Mouse (Mus musculus) C2C12 (cell line): ENCODE data around the gene Fzd2. TPM values are rescaled to one million over a fixed set of nuclear protein-coding genes. Genes with fewer than 3 reads are reported as not detected.

Experiments used
- H3K27me3 ChIP-seq: one replicate; pipeline ENCODE4 v1.6.1; 2011; ENCODE audit not compliant: control insufficient read depth, insufficient read depth, insufficient read length
- H3K36me3 ChIP-seq: one replicate; pipeline ENCODE4 v1.6.1; 2011; ENCODE audit not compliant: control insufficient read depth, insufficient read depth
- H3K4me3 ChIP-seq: one replicate; pipeline ENCODE4 v1.5.1; 2011; ENCODE audit warnings: mild to moderate bottlenecking, control low read depth; ENCODE audit not compliant: poor library complexity, insufficient read depth, severe bottlenecking
- H3K79me2 ChIP-seq: one replicate; pipeline ENCODE4 v1.6.1; 2011; ENCODE audit not compliant: control insufficient read depth, insufficient read depth
- H3K79me3 ChIP-seq: one replicate; pipeline ENCODE4 v1.6.1; 2011; ENCODE audit warnings: low read depth, control low read depth
- H3ac ChIP-seq: one replicate; pipeline ENCODE3; 2011; ENCODE audit warnings: low read depth; ENCODE audit not compliant: control insufficient read depth, insufficient read length
- CEBPB ChIP-seq: IDR thresholded peaks from one replicate; pipeline ENCODE4 v1.6.1; 2011; ENCODE audit warnings: low read depth, mild to moderate bottlenecking, control low read depth, moderate library complexity
- CTCF ChIP-seq: IDR thresholded peaks from one replicate; pipeline ENCODE4 v1.5.1; 2011; ENCODE audit not compliant: control insufficient read depth, insufficient read depth, insufficient read length
- FOSL1 ChIP-seq: IDR thresholded peaks from one replicate; pipeline ENCODE4 v1.8.0; 2011; ENCODE audit warnings: mild to moderate bottlenecking, low read length; ENCODE audit not compliant: poor library complexity, insufficient read depth, severe bottlenecking
- MAX ChIP-seq: IDR thresholded peaks from one replicate; pipeline ENCODE4 v1.6.1; 2011; ENCODE audit warnings: mild to moderate bottlenecking, control low read depth
- MYOD1 ChIP-seq: IDR thresholded peaks from one replicate; pipeline ENCODE4 v1.6.1; 2011; ENCODE audit warnings: low read depth; ENCODE audit not compliant: control insufficient read depth, insufficient read length
- MYOG ChIP-seq: IDR thresholded peaks from one replicate; pipeline ENCODE4 v1.6.1; 2011; ENCODE audit not compliant: control insufficient read depth, insufficient read length; ENCODE audit errors: extremely low read depth
- USF1 ChIP-seq: IDR thresholded peaks from one replicate; pipeline ENCODE4 v1.6.1; 2011; ENCODE audit warnings: low read depth, mild to moderate bottlenecking, control low read depth, moderate library complexity
- polyA plus RNA-seq: library from polyadenylated mRNA; unstranded; fragments of >200 nt; fragmentation: generic; extraction: Trizol; gene quantifications from one replicate; pipeline ENCODE4 v1.2.1, GENCODE M21; 2012; ENCODE audit warnings: missing spikeins

Gene Fzd2
- polyA plus RNA-seq, 1 experiment = 42.1 TPM

DNA sequence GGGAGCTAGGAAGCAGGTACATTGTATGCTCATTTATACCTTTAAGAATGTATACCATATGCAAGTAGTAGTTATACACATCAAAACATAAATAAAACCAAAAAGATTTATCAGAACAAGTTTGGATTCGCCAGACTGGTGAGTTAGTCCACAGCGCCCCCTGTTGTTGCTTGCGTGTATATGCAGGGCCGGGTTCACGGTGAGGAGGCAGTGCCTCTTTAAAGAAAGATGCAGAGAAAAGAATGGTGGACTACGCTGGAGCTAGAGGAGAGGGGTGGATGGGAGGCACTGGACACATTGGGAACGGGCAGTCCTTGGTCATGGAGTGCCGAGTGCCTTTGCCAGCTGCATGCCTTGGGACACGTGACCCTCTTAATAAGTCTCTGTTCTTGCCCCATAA lies 47.2 kb downstream of the Fzd2 start:
- Histone ChIP-seq H3K27me3 (no peaks in the 10 kb centered on the region), H3K79me2 (no peaks in the 10 kb centered on the region), H3K36me3 (no peaks in the 10 kb centered on the region), H3K79me3 (no peaks in the 10 kb centered on the region), H3K4me3 (no peak overlapping the region), H3ac (no peak overlapping the region)
- TF ChIP-seq USF1 = peak; percentile 48
- TF ChIP-seq CTCF = peak; percentile 62
- TF ChIP-seq CEBPB = no peak

DNA sequence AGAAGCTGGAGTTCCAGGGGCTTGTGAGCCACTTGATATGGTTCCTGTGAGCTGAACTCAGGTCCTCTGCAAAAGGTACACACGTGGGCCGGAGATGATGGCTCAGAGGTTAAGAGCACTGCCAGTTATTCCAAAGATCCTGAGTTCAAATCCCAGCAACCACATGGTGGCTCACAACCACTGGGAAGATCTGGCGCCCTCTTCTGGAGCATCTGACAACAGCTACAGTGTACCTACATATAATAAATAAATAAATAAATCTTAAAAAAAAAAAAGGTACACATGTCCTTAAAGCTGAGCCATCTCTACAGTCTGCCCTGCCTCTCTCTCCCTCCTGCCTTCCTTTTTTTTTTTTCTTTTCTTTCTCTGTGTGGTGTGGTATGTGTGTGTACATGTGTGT lies 48.6 kb downstream of the Fzd2 start:
- H3K36me3 ChIP-seq = no peaks in the 10 kb centered on the region
- H3K27me3 ChIP-seq = no peaks in the 10 kb centered on the region
- no peak overlapping the region for H3ac ChIP-seq
- no peak for TF ChIP-seq CEBPB
- TF ChIP-seq CTCF = no peak
- TF ChIP-seq MYOG = no peak
- no peak for TF ChIP-seq FOSL1
- H3K79me3 ChIP-seq = no peaks in the 10 kb centered on the region
- no peaks in the 10 kb centered on the region for H3K79me2 ChIP-seq
- no peak overlapping the region for H3K4me3 ChIP-seq

GRCm38 (mm10) chr11:102655888-102656287 lies 51.7 kb downstream of the Fzd2 start:
- Histone ChIP-seq H3ac (no peak overlapping the region), H3K79me3 (no peaks in the 10 kb centered on the region), H3K36me3 (no peaks in the 10 kb centered on the region), H3K27me3 (no peaks in the 10 kb centered on the region), H3K4me3 (no peak overlapping the region), H3K79me2 (no peaks in the 10 kb centered on the region)
- TF ChIP-seq MAX (no peak), CTCF (no peak), MYOD1 (no peak), MYOG (no peak), USF1 (no peak), CEBPB (no peak), FOSL1 (no peak)

- H3K79me3 ChIP-seq = no peaks in the 10 kb centered on the region
- no peak overlapping the region for H3ac ChIP-seq
- no peaks in the 10 kb centered on the region for H3K27me3 ChIP-seq
- H3K79me2 ChIP-seq = no peaks in the 10 kb centered on the region
- no peak overlapping the region for H3K4me3 ChIP-seq
- no peaks in the 10 kb centered on the region for H3K36me3 ChIP-seq
- TF ChIP-seq CEBPB (no peak), USF1 (no peak), MYOD1 (no peak), MAX (no peak), FOSL1 (no peak), MYOG (no peak), CTCF (no peak)
Measured at GRCm38 (mm10) chr11:102656326-102656926, 52.2 kb downstream of the Fzd2 start.

GRCm38 (mm10) chr11:102656931-102657330 lies 52.7 kb downstream of the Fzd2 start:
- no peak overlapping the region for H3K4me3 ChIP-seq
- TF ChIP-seq MAX (no peak), USF1 (no peak), FOSL1 (no peak), MYOD1 (no peak), CEBPB (no peak), MYOG (no peak), CTCF (no peak)
- H3K27me3 ChIP-seq = no peaks in the 10 kb centered on the region
- H3K79me3 ChIP-seq = no peaks in the 10 kb centered on the region
- no peaks in the 10 kb centered on the region for H3K36me3 ChIP-seq
- no peak overlapping the region for H3ac ChIP-seq
- H3K79me2 ChIP-seq = no peaks in the 10 kb centered on the region

Other genes with a start within 250 kb of the Fzd2 start
- not detected for gene Slc4a1, start 238.2 kb upstream of the Fzd2 start, polyA plus RNA-seq
- gene Rundc3a, start 211.0 kb upstream of the Fzd2 start, polyA plus RNA-seq = 2.2 TPM
- gene Slc25a39, start 196.4 kb upstream of the Fzd2 start, polyA plus RNA-seq = 174 TPM
- gene Grn, start 174.1 kb upstream of the Fzd2 start, polyA plus RNA-seq = 79.1 TPM
- 6.3 TPM for gene Fam171a2, start 156.7 kb upstream of the Fzd2 start, polyA plus RNA-seq
- gene Itga2b, start 134.3 kb upstream of the Fzd2 start, polyA plus RNA-seq = 1.3 TPM
- gene Gpatch8, start 48.0 kb upstream of the Fzd2 start, polyA plus RNA-seq = 7.3 TPM
- gene Gm11627, start 24.9 kb upstream of the Fzd2 start, polyA plus RNA-seq = 0.26 TPM
- not detected for gene Meioc, start 59.3 kb downstream of the Fzd2 start, polyA plus RNA-seq
- 18.6 TPM for gene Ccdc43, start 93.4 kb downstream of the Fzd2 start, polyA plus RNA-seq
- 0.41 TPM for gene Adam11, start 157.0 kb downstream of the Fzd2 start, polyA plus RNA-seq
- 20.7 TPM for gene Gjc1, start 215.3 kb downstream of the Fzd2 start, polyA plus RNA-seq
- not detected for gene Higd1b, start 231.5 kb downstream of the Fzd2 start, polyA plus RNA-seq